Mouse (Mus musculus) stomach, postnatal 0 days (tissue): Measurements from ENCODE around the gene Atxn1.

ENCODE experiments used
- CTCF ChIP-seq: IDR thresholded peaks from 2 replicates; pipeline ENCODE4 v1.5.1; 2016; ENCODE audit warnings: antibody characterized with exemption, low read depth, mild to moderate bottlenecking, moderate library complexity
- EP300 ChIP-seq: optimal IDR thresholded peaks from 2 replicates; pipeline ENCODE3; 2016; ENCODE audit warnings: antibody characterized with exemption

- TF ChIP-seq CTCF (no peak), EP300 (no peak)
These were observed 191.2 kb downstream of the Atxn1 start for GRCm38 (mm10) chr13:45773381-45774168.
